Mouse (Mus musculus) ovary, postnatal 14 days (tissue): ENCODE measurements around the gene Pax8.

Source experiments
- DNase-seq: peaks from one replicate; pipeline ENCODE4 v3.0.0; 2022; ENCODE audit warnings: low spot score

Pax8 gene

DNA sequence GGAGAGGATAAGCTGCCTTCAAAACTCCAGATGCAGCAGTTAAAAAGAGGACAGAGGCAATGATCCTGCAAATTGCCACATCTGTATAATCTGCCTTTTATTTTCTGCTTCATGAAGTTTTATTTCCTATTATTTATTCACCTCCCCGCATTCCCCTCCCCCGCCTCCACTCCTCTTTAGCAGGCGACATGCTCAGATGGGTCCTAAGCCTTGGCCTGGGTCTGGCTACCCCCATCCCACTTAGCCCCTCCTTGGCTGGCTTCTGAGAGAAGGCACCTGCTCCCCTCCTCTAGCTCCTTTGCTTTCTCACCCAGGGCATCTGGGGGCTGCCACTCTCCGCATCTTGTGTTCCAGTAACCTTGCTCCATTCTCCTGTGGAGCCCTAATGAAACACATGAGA, 61.7 kb downstream of the Pax8 start:
- DNase-seq, result no peak

DNA sequence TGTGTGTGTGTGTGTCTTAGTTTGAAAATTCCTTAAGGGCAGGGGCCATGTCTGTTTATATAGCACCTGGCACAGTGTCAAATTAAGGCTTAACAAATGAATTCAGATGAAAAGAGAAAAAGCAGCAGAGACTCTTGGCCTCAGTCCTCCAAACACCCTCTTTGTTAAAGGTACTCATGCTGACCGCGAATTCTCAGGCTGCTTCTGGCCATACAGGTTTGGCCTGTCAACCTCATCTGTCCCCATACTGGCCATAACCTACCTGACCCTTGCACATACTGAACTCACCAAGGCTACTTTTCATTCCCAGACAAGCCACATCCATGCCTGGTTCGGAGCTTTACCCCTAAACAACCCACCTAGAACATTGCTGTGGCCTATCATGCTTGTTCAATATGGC, 62.2 kb downstream of the Pax8 start:
- no peak for DNase-seq

DNA sequence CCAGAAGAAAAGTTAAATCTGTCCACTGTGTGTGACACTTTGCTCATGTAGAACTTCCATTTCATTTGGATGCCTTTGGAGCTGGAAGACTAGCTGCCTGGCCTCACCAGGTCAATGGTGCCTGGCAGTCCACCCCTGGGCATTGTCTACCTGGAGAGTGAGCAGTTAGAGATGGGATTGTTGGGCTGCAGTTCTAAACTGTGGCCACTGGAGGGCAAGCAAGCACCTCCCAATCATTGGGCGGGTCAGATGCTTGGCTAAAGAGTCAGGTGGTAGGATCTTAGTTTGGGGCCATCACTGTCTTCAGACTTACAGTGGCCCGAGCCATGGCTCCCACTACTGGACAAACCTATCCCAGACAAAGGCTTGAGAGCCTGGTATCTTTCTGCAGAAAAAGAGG, 66.2 kb downstream of the Pax8 start:
- peak; percentile 72 for DNase-seq

DNA sequence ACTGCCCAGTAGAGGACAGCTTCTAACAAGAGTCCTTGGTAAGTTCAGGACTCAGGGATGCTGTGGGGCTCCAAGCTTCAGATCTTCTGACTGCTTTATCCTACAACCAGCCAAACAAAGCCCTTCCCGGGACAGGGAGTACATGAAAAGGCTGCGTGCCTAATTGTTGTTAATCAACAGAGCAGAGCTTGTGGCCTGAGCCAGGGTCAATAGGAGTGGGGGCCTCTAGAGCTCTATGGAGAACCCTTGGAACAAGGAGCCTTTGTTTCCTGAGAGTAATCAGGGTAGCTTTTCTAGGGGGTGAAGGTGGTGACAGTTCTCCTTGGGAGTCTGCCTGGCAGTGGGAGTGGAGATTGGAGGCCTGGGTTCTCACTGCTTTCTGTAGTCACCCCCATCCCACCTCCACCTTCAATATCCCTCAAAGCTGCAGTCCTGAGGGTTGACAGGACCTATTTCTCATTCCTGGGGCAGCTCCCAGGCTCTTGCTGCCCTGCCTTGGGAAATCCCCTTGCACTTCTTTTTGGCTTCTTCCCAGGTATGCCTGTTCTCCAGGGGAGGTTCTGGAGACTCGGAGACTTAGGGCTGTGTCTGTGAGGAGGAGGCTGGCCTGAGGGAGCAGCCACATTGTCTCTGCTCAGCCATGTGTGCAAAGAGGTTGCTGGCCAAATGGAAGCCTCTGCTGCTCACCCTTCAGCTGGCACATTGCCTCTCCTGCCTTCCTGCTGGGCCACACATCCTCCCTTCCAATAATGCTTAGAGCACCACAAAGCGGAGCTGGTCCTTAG, 67.5 kb downstream of the Pax8 start:
- DNase-seq, result peak; percentile 41

DNA sequence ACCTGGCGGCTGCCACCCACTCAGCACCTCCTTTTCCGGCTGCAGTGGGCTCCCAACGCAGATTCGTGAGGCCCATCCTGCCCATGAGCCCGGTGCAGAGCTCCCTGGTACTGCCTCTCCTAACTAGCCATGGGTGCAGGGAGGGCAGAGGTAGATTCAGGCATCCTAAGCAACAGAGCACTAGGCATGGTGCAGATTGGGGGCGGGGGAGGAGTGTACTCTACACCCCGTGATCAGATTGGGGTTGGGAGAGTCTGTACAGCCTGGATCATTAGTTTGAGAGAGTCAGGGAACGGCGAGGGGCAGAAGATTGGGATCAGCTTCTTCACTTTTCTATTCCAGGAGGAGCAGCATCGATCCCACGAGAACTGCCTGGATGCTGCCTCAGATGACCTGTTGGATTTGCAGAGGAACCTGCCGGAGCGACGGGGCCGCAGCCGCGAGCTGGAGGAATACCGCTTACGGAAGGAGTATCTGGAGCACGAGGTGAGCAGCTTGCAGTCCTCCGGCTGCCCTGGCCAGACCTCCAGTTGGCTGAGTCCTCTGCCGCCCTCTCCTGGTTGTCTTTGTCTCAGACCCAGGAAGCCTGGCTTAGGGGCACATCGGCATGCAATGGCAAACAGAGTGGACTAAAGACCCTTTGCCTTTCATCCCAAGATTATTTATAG, 69.9 kb downstream of the Pax8 start:
- peak; percentile 68 for DNase-seq

DNA sequence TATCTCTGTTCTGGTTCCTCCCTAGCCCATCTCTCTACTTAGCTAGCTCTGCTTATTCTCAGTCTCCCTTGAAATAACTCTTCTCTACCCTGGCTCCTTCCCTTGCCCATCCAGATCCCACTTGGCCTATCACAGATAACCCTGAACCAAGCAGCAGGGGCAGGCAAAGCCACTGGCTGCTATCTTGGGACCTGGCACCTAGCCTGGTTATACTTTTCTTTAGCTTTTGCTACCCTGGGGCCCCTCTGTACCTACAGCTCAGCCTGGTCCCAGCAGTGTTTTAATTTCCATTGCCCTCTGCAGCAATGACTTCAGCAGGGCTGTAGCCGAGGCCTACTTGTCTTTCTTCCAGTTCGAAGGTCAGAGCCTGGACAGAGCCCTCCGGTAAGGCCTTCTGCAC, 74.7 kb downstream of the Pax8 start:
- no peak for DNase-seq

DNA sequence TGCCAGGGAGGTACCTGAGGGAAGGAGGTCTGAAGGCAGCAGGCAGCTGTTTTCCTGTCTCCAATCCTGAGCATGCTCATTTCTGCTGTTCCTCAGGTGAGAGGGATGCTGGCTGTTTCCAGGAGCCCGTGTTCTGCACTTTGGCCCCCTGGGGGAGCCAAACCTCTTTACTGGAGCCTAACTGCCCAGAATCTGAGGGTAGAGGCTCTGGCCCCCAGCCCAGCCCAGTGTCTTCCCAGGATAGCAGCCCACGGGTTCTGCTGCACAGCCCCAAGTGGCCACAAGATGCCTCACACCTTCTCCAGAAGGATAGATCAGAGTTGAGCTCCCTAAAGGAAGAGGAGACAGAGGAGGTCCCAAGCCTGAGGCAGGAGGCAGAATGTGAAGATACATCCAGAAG, 78.3 kb downstream of the Pax8 start:
- DNase-seq, result no peak

DNA sequence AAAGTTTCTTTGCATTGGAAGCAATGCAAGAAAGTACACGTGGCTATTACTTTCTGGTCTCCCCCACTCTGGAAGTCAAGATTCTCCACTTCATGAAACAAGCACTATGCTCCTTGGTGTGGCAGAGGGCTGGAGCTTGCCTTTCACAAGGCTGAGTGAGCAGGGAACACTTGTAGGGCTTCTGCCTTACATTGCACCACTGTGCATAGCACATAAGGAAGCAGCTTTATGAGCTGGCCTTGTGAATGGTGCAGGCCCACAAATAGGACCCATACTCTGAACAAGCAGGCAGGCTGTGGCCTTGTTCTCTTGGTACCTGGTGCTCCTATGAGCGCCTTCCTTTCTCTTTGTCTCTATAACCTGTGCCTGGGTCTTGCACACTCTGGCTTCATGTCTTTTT, 82.1 kb downstream of the Pax8 start:
- no peak for DNase-seq

DNA sequence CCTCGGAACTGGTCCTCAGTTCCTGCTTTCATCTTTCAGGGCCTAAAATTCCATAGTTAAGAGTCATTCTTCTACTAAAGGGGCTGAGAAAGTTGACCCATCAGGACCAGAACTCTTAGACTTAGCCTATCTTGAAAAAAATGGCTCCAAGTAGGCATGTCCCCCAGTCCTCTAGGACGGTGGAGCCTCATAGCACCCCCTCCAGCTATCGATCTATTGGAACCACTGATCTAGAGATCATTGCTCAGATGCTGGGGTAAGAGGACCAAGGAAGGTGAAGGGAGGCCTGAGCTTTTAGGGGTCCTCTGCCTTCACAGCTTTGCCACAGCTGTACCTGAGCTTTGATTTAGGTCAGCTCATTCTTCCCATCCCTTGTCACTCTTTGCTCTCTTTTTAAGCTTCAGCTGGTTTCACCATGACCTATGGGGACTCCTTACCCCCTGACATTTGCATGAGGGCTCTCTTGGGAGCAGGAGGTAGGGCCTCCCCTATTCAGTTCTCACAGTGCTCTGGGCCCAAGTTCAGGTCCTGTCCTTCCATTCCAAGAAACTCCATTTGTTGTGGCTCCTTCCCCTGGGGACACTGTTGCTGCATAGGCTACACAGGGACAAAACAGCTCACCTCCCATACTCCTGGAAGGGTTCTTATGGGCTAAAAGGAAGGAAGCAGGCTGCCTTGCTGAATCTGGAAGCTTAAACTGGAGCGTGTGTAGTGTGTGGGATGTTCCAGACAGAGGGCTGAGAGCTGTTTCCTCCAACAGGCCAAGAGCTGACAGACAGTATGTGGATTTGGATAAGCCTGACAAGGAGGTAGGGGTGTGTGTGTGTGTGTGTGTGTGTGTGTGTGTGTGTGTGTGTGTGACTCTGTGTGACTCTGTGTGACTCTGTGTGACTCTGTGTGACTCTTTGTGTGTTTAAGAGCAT, 87.8 kb downstream of the Pax8 start:
- DNase-seq, result no peak

DNA sequence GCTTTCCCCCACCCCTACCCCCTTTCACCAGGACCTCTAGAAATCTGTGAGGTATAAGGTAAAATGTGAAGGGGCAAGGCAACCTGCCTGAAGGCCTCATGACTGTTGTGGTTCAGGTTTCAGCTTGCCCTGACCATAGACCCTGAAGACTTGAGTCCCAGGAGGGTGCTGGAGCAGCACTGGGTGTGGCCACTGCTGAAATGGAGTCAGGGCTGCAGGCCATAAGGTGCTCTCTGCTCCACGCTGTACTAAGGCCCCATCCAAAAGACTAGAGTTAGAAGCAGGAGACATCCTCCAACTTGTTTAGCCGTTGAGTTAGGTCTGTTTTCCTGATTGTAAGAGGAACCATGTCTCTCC, 88.5 kb downstream of the Pax8 start:
- no peak for DNase-seq

DNA sequence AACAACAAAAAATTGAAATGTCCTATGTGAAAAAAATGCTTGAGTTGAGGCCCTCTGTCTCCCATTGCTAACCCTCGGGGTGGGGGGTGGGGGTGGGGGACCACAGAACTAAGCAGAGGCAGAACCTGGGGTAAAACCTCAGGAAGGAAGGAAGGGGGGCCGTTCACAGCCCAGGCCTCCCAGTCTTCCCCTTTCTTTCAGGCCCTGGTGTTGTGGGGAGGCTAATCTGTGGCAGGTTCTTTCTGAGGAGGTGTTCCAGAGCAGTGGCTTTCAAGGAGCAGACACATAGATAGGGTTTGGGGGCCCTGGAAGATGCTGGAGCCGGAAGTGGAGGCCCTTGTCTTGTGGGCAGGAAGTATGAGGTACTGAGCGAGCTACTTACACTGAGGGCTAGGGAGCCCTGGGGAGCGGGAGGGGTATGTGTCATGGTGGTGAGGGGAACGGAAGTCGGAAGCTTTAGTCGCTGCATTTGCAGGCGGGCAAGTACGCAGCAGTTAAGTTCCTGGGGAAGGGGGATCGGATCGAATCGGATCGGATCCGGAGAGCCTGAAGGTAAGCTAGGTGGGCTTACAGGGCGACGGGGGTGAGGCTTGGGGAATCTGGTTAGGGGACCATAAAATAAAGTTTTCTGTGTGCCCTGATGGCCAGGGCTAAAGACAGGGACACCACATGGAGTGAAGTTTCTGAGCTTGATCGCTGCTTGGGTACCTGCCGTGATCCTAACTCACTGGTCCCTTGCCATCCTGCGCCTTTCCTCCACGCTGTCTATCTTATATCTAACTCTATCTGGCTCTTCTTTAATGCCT, 89.0 kb downstream of the Pax8 start:
- DNase-seq, result no peak

DNA sequence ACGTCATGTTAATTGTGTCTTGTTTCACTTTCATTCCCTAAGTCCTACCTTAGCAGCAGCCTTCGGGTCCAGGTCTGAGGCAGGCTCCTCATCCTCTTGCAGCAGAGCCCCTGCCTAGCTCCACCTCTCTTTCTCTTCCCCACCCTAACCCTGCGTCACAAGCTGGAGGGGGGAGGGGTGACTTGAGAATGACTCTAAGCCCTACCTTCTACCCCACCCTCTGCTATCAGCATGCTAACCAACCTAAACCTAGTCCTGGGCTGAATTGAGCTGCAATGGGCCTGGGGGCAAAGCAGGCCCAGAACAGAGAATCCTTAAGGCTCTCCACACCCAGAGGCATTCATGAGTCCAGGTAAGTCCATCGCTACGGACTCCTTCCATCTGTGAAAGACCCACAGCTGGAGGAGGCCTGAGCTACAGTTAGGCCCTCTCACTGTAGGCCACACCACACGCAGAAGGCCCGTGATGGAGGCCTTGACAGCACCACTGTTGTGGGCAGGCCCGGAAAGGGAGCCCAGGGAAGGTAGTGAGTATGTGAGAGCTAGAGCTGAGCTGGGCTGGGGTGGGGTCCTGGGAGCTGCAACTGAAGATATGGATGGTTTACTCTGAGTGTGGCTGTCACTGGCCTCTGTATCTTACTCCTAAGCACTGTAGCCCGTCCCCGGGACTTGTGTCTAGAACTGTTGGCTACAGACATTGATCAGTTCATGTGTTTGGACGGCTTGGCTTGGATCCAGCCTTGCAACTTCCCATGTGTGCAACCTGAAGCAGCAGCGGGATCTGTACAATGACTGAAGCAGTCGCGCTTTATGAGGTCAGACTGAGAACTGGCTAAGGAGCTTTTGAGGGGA, 90.1 kb downstream of the Pax8 start:
- DNase-seq, result no peak

DNA sequence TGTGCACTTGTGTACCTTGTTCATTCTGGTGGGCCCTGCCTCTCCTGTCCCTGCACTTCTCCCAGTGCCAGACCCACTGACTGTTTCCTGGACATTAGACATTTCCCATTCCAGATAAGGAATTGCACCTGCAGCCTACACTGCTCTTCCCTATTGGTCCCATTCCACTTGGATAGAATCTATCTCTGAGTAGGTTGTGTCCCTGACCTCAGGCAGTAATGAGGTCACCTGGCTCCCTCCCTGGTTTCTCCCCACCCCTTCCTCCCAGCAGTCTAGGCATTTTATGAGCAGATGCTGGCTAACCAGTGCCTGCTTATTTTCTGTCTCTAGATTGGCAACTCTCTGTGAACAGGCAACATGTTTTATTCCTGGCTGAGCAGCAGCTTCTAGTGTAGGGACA, 91.0 kb downstream of the Pax8 start:
- no peak for DNase-seq

DNA sequence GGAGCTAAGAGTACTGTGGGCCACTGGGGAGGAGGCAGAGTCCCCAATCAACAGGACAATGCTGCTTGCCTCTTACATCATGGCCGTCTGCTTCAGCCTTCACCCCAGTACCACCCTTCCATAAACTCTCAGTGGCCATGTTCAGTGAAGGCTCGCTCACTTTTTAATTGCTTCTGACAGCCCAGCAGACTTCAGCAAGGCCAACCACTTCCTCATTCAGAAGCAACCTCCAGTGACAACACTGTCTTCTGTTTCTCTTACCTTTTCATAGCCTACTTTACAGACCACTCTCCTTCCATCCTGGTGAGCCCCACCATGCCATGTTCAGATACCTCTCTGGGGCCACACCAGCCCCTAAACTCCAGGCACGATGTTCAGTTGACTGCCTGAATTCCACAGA, 91.8 kb downstream of the Pax8 start:
- DNase-seq, result no peak

DNA sequence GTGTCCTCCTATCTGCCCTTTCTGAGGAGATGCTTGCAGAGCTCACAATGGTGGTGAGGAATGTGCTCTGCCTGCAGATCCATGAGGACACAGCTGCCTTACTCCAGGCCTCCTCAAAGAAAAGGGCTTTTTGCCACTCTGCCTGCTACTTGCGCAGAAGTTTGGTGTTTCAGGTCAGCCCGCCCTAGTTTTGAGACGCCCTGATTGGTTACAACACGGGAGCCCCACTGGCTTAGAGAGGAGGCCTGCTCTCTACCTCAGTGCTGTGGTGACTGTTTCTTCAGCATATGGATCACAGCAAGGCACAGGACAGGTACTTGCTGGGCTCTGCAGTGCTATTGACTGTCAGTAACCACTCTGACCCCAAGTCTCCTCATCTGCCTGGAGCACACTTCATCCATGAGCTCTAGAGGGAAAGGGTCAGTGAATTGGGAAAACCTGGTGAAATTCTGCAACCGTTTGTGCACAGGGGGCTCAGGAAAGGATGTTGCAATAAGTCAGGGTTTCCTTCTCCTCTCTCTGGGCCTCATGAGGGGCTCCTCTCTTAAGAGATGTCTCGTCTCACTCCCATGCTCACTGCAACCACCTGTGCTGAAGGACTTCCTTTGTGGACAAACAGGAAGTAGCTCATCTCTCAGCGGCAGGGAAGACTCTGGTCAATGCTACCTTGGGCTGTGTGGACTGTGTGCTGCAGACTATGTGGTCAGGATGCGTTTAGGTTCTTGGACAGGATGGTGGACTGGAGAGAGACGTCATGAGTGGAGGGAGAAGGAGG, 92.8 kb downstream of the Pax8 start:
- no peak for DNase-seq

DNA sequence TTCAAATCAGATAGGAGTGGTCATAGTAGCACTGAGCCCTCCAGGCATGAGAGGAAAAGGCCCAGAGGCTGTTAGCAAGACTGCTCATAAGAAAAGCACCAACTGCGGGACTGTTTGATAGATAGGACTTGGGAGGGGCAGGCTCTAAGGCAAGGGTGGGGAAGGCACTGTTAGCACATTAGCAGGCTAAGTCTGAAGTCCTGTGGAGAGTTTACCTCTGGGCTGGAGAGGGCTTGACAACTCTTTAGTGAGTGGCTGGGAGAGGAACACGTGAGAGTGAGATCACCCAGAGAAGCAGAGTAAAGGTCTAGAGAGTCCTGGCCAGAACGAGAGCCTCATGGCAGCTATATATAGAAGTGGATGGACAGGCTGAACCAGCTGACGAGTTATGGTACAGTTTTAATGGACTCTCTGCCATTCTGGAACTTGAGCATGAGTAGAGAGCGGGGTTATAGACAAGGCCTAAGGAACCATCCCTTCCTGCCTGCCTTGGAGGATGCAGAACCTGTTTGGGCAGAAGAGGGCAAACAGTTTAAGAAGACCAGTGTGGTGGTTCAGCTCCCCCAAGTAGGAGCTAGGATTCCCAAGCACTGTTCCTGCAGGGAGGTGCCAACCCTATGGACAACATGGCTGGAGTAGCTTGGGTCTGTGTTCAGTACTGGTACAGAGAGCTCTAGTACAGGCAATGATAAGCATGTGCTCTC, 96.5 kb downstream of the Pax8 start:
- no peak for DNase-seq
